Mouse (Mus musculus) olfactory bulb, adult 2 months (tissue): ENCODE measurements at regions not wholly inside any gene's neighbourhood (a gene's known extent, or its start where the extent isn't known, plus 50 kb on each side); places are given as distances from the start of the nearest gene placed in this dataset.

Experiments used
- CTCF ChIP-seq: fragments of 200-500 bp; IDR thresholded peaks from 2 replicates; pipeline ENCODE4 v1.5.1; 2012; ENCODE audit warnings: low read depth, mild to moderate bottlenecking, low read length, moderate library complexity; ENCODE audit not compliant: insufficient read depth
- POLR2A ChIP-seq: fragments of 200-500 bp; IDR thresholded peaks from 2 replicates; pipeline ENCODE4 v1.6.1; 2012; ENCODE audit warnings: mild to moderate bottlenecking, low read depth, low read length, moderate library complexity; ENCODE audit not compliant: insufficient read depth

DNA sequence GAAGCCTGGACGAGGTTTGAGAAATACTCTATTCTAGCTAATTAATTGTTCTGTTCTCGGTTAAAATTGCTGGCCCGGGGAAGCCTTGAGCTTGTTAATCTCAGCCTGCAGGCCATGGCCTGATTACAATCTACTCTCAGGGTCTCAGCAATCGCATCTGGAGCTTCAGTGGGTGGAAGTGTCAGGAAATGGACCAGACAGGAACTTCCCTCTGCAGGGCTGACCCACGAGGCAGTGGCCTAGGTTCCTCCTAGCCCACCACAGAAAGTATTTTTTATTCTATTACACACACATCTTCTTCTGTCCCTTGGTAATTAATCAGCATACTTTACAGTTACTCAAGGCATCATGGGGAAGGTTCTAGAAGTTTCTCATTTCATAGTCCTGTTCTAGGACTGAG is 61.3 kb upstream of the Slc45a1 start:
- TF ChIP-seq CTCF, result no peak
- TF ChIP-seq POLR2A, result no peak
